Mouse (Mus musculus) forebrain, embryonic 11.5 days (tissue): ENCODE results near the gene Aip. TPM values are rescaled to one million over a fixed set of nuclear protein-coding genes. Genes with fewer than 3 reads are reported as not detected.

Experiments
- ATAC-seq: fragments of 200-750 bp; cut with Nextera tagmentation; replicated peaks from 2 replicates; pipeline ENCODE4 v1.8.0; 2017; ENCODE audit warnings: moderate TSS enrichment; ENCODE audit not compliant: low FRiP score
- DNase-seq: peaks from one replicate; pipeline ENCODE4 v3.0.0-alpha.2; 2017; ENCODE audit warnings: low spot score
- H3K27ac ChIP-seq: fragments of 300-500 bp; sonication (generic); 2 replicates; pipeline ENCODE4 v1.5.1; 2014; ENCODE audit warnings: low read depth, low read length
- H3K27me3 ChIP-seq: fragments of 300-500 bp; sonication (generic); 2 replicates; pipeline ENCODE4 v1.6.1; 2014; ENCODE audit warnings: mild to moderate bottlenecking, low read length, mixed read lengths; ENCODE audit not compliant: control insufficient read depth, insufficient read depth
- H3K36me3 ChIP-seq: fragments of 300-500 bp; sonication (generic); 2 replicates; pipeline ENCODE4 v1.6.1; 2014; ENCODE audit warnings: mild to moderate bottlenecking, low read length, moderate library complexity, mixed read lengths; ENCODE audit not compliant: control insufficient read depth, insufficient read depth
- H3K4me1 ChIP-seq: fragments of 300-500 bp; sonication (generic); replicated peaks from 2 replicates; pipeline ENCODE4 v1.6.1; 2014; ENCODE audit warnings: low read length, mixed read lengths; ENCODE audit not compliant: control insufficient read depth, insufficient read depth
- H3K4me2 ChIP-seq: fragments of 300-500 bp; sonication (generic); 2 replicates; pipeline ENCODE4 v1.6.1; 2014; ENCODE audit warnings: low read depth, mild to moderate bottlenecking, low read length, moderate library complexity, mixed read lengths; ENCODE audit not compliant: severe bottlenecking
- H3K4me3 ChIP-seq: fragments of 300-500 bp; sonication (generic); 2 replicates; pipeline ENCODE4 v1.5.1; 2014; ENCODE audit warnings: low read depth, low read length
- H3K9ac ChIP-seq: fragments of 300-500 bp; sonication (generic); 2 replicates; pipeline ENCODE4 v1.6.1; 2014; ENCODE audit warnings: low read length
- H3K9me3 ChIP-seq: fragments of 300-500 bp; sonication (generic); 2 replicates; pipeline ENCODE4 v1.6.1; 2016; ENCODE audit warnings: low read length, mixed read lengths; ENCODE audit not compliant: control insufficient read depth
- WGBS: fragments of 180-500 bp; shearing (Covaris S2); extraction: QIAGEN DNeasy Blood & Tissue Kit; methylation state at CpG from one replicate; pipeline ENCODE4 v1.1.7; 2014; 5-methylcytosine and 5-hydroxymethylcytosine counted together
- polyA plus RNA-seq: library from polyadenylated mRNA; unstranded; fragments of >200 nt; fragmentation: Nextera tagmentation; extraction: Ambion mirVana; gene quantifications from 2 replicates; pipeline ENCODE4 v1.2.1, GENCODE M21; 2014

Aip gene
- polyA plus RNA-seq, 1 experiment from 2014 or later: 52.3 TPM

- Histone ChIP-seq H3K9ac (peak overlapping the region; percentile 86), H3K9me3 (no peaks in the 10 kb centered on the region; the same call in 1 of the 2 replicates), H3K4me2 (peak overlapping the region; percentile 83), H3K27me3 (no peaks in the 10 kb centered on the region), H3K36me3 (no peaks in the 10 kb centered on the region), H3K27ac (no peak overlapping the region), H3K4me1 (peaks cover 7% of the 10 kb centered on the region), H3K4me3 (peak overlapping the region; percentile 89)
- ATAC-seq: peak; percentile 11; the same call in 1 of the 2 replicates
- DNase-seq: no peak
- WGBS: 6% methylated on average over 8 of the region's 8 CpGs
These were observed 23.2 kb upstream of the Aip start for GRCm38 (mm10) chr19:4148819-4149218.

GRCm38 (mm10) chr19:4148491-4148806 is 22.8 kb upstream of the Aip start, which contains the start of gene Coro1b:
Coro1b (plus strand) TSS chr19:4148619.
- peak; percentile 98 for ATAC-seq
- Histone ChIP-seq H3K9ac (peak within 1 kb of the TSS; percentile 86), H3K4me1 (peaks cover 7% of the 10 kb centered on the region), H3K27me3 (no peaks in the 10 kb centered on the region), H3K4me3 (peak within 1 kb of the TSS; percentile 89), H3K27ac (no peak within 1 kb of the TSS), H3K4me2 (peak within 1 kb of the TSS; percentile 83), H3K9me3 (no peaks in the 10 kb centered on the region; the same call in 1 of the 2 replicates), H3K36me3 (no peaks in the 10 kb centered on the region)
- peak; percentile 98 for DNase-seq
- 0% methylated on average over 32 of the region's 33 CpGs for WGBS

- H3K36me3 ChIP-seq: no peaks in the 10 kb centered on the region
- peak overlapping the region; percentile 83 for H3K4me2 ChIP-seq
- no peaks in the 10 kb centered on the region; the same call in 1 of the 2 replicates for H3K9me3 ChIP-seq
- no peak; the same call in 1 of the 2 replicates for ATAC-seq
- H3K9ac ChIP-seq: peak overlapping the region; percentile 45
- H3K27ac ChIP-seq: no peak overlapping the region
- H3K4me1 ChIP-seq: peaks cover 7% of the 10 kb centered on the region
- peak overlapping the region; percentile 89 for H3K4me3 ChIP-seq
- H3K27me3 ChIP-seq: no peaks in the 10 kb centered on the region
- DNase-seq: no peak
- 36% methylated on average over 9 of the region's 9 CpGs for WGBS
These were observed 22.3 kb upstream of the Aip start for GRCm38 (mm10) chr19:4147782-4148490.

GRCm38 (mm10) chr19:4147022-4147405 is 21.4 kb upstream of the Aip start:
- Histone ChIP-seq H3K4me1 (peaks cover 7% of the 10 kb centered on the region), H3K4me3 (no peak overlapping the region), H3K27me3 (no peaks in the 10 kb centered on the region), H3K4me2 (no peak overlapping the region), H3K9me3 (no peaks in the 10 kb centered on the region; the same call in 1 of the 2 replicates), H3K27ac (no peak overlapping the region), H3K9ac (no peak overlapping the region), H3K36me3 (no peaks in the 10 kb centered on the region)
- 48% methylated on average over 3 of the region's 3 CpGs for WGBS
- ATAC-seq (no peak), DNase-seq (no peak)

- no peak overlapping the region for H3K27ac ChIP-seq
- H3K27me3 ChIP-seq: no peaks in the 10 kb centered on the region
- ATAC-seq (no peak), DNase-seq (no peak)
- H3K9ac ChIP-seq: no peak overlapping the region
- H3K36me3 ChIP-seq: no peaks in the 10 kb centered on the region
- WGBS: 62% methylated on average over 12 of the region's 12 CpGs
- H3K4me2 ChIP-seq: no peak overlapping the region
- H3K4me1 ChIP-seq: peaks cover 7% of the 10 kb centered on the region
- H3K9me3 ChIP-seq: no peaks in the 10 kb centered on the region; the same call in 1 of the 2 replicates
- H3K4me3 ChIP-seq: no peak overlapping the region
These were observed 20.8 kb upstream of the Aip start for GRCm38 (mm10) chr19:4146366-4147021.

- WGBS: 87% methylated on average over 5 of the region's 5 CpGs
- Histone ChIP-seq H3K27ac (no peak overlapping the region), H3K9ac (no peak overlapping the region), H3K4me2 (no peak overlapping the region), H3K4me1 (peaks cover 7% of the 10 kb centered on the region), H3K36me3 (no peaks in the 10 kb centered on the region), H3K9me3 (no peaks in the 10 kb centered on the region; the same call in 1 of the 2 replicates), H3K4me3 (no peak overlapping the region), H3K27me3 (no peaks in the 10 kb centered on the region)
- no peak for ATAC-seq
- no peak for DNase-seq
These were observed 20.3 kb upstream of the Aip start for GRCm38 (mm10) chr19:4145936-4146335.

- H3K36me3 ChIP-seq: no peaks in the 10 kb centered on the region
- no peak overlapping the region for H3K27ac ChIP-seq
- 87% methylated on average over 16 of the region's 16 CpGs for WGBS
These were observed 19.2 kb upstream of the Aip start for GRCm38 (mm10) chr19:4144550-4145498.

GRCm38 (mm10) chr19:4143759-4144268 is 18.2 kb upstream of the Aip start, which contains the start of gene Cabp4:
Cabp4 (minus strand) TSS chr19:4144033.
- H3K9ac ChIP-seq: no peak within 1 kb of the TSS
- no peaks in the 10 kb centered on the region for H3K27me3 ChIP-seq
- no peak within 1 kb of the TSS for H3K27ac ChIP-seq
- no peaks in the 10 kb centered on the region for H3K36me3 ChIP-seq
- H3K4me3 ChIP-seq: no peak within 1 kb of the TSS
- ATAC-seq: no peak
- H3K4me2 ChIP-seq: no peak within 1 kb of the TSS
- 86% methylated on average over 7 of the region's 7 CpGs for WGBS
- H3K9me3 ChIP-seq: no peaks in the 10 kb centered on the region; the same call in 1 of the 2 replicates
- DNase-seq: no peak
- H3K4me1 ChIP-seq: peaks cover 3% of the 10 kb centered on the region

More at GRCm38 (mm10) chr19:4144550-4145498, 19.2 kb upstream of the Aip start:
- no peak overlapping the region for H3K4me3 ChIP-seq
- no peak overlapping the region for H3K4me2 ChIP-seq
- no peaks in the 10 kb centered on the region; the same call in 1 of the 2 replicates for H3K9me3 ChIP-seq
- DNase-seq: no peak
- ATAC-seq: no peak
- no peak overlapping the region for H3K9ac ChIP-seq
- peaks cover 7% of the 10 kb centered on the region for H3K4me1 ChIP-seq
- H3K27me3 ChIP-seq: no peaks in the 10 kb centered on the region
